Mouse (Mus musculus) MEL (cell line): ENCODE measurements around the gene Loxl1. TPM values are rescaled to one million over a fixed set of nuclear protein-coding genes. Genes with fewer than 3 reads are reported as not detected.

Source experiments
- DNase-seq: peaks from one replicate; pipeline ENCODE4 v3.0.0; 2011; ENCODE audit warnings: low read depth, low spot score
- H3K27ac ChIP-seq: 2 replicates; pipeline ENCODE4 v1.5.1; 2012; ENCODE audit warnings: low read depth, mild to moderate bottlenecking, control low read depth, low read length, moderate library complexity; ENCODE audit not compliant: control insufficient read depth
- H3K27me3 ChIP-seq, 2 experiments: fragments of 150-350 bp in 1 of 2; sonication (generic) in 1 of 2; 2 replicates each; pipeline ENCODE4 v1.6.1; 2012; ENCODE audit warnings: low read length in 2 of 2, mild to moderate bottlenecking in 2 of 2, improper control_type of control experiment in 1 of 2, moderate library complexity in 1 of 2; ENCODE audit not compliant: insufficient read depth in 2 of 2, control insufficient read depth in 1 of 2
- H3K36me3 ChIP-seq, 2 experiments: 2 replicates each; pipeline ENCODE4 v1.6.1; 2012 to 2014; ENCODE audit warnings: low read length in 2 of 2, improper control_type of control experiment in 1 of 2, inconsistent platforms in 1 of 2, mild to moderate bottlenecking in 1 of 2; ENCODE audit not compliant: insufficient read depth in 2 of 2, control insufficient read depth in 1 of 2
- H3K4me1 ChIP-seq, 2 experiments: fragments of 150-350 bp in 1 of 2; sonication (generic) in 1 of 2; 2 replicates each; pipeline ENCODE4 v1.6.1; 2012; ENCODE audit warnings: low read length in 2 of 2, improper control_type of control experiment in 1 of 2, mild to moderate bottlenecking in 1 of 2; ENCODE audit not compliant: insufficient read depth in 2 of 2, control insufficient read depth in 1 of 2
- H3K4me3 ChIP-seq, 2 experiments: fragments of 150-350 bp in 1 of 2; sonication (generic) in 1 of 2; 2 replicates each; pipeline ENCODE4 v1.5.1; 2012; ENCODE audit warnings: low read depth in 2 of 2, low read length in 2 of 2, mild to moderate bottlenecking in 2 of 2, moderate library complexity in 2 of 2, control low read depth in 1 of 2, improper control_type of control experiment in 1 of 2; ENCODE audit not compliant: control insufficient read depth in 1 of 2, insufficient read depth in 1 of 2
- H3K79me2 ChIP-seq: 2 replicates; pipeline ENCODE4 v1.6.1; 2012; ENCODE audit warnings: mild to moderate bottlenecking, low read length, moderate library complexity; ENCODE audit not compliant: control insufficient read depth, poor library complexity, insufficient read depth
- H3K9ac ChIP-seq: 2 replicates; pipeline ENCODE4 v1.6.1; 2012; ENCODE audit warnings: low read depth, mild to moderate bottlenecking, control low read depth, low read length, moderate library complexity; ENCODE audit not compliant: control insufficient read depth, poor library complexity, severe bottlenecking
- H3K9me3 ChIP-seq: fragments of 150-350 bp; sonication (generic); replicated peaks from 2 replicates; pipeline ENCODE4 v1.6.1; 2012; ENCODE audit warnings: mild to moderate bottlenecking, low read length, improper control_type of control experiment, moderate library complexity; ENCODE audit not compliant: insufficient read depth
- CHD1 ChIP-seq: IDR thresholded peaks from 2 replicates; pipeline ENCODE4 v1.6.1; 2012; ENCODE audit warnings: low read depth, mild to moderate bottlenecking, inconsistent platforms, low read length, improper control_type of control experiment
- CHD2 ChIP-seq: IDR thresholded peaks from 2 replicates; pipeline ENCODE4 v1.6.1; 2011; ENCODE audit warnings: low read length, improper control_type of control experiment
- CTCF ChIP-seq, 3 experiments: IDR thresholded peaks in 2 of 3; conservative IDR thresholded peaks in 1 of 3; 2 replicates each; pipeline ENCODE4 v1.5.1; 2011 to 2012; ENCODE audit warnings: low read length in 3 of 3, low read depth in 2 of 3, mild to moderate bottlenecking in 2 of 3, improper control_type of control experiment in 1 of 3, inconsistent platforms in 1 of 3, mixed read lengths in 1 of 3, moderate library complexity in 1 of 3; ENCODE audit not compliant: control insufficient read depth in 1 of 3, insufficient read depth in 1 of 3, poor library complexity in 1 of 3, severe bottlenecking in 1 of 3
- ETS1 ChIP-seq: IDR thresholded peaks from 2 replicates; pipeline ENCODE4 v1.6.1; 2012; ENCODE audit warnings: low read depth, mild to moderate bottlenecking, inconsistent platforms, low read length, improper control_type of control experiment, moderate library complexity
- MAZ ChIP-seq: IDR thresholded peaks from 2 replicates; pipeline ENCODE4 v1.6.1; 2012; ENCODE audit warnings: low read depth, mild to moderate bottlenecking, inconsistent platforms, low read length, improper control_type of control experiment
- NELFE ChIP-seq: IDR thresholded peaks from 2 replicates; pipeline ENCODE4 v1.6.1; 2011; ENCODE audit warnings: low read depth, low read length, improper control_type of control experiment
- NRF1 ChIP-seq: IDR thresholded peaks from 2 replicates; pipeline ENCODE4 v1.6.1; 2014; ENCODE audit warnings: low read depth, mild to moderate bottlenecking, inconsistent platforms, low read length, improper control_type of control experiment, moderate library complexity; ENCODE audit not compliant: poor library complexity, insufficient read depth, severe bottlenecking
- RAD21 ChIP-seq: IDR thresholded peaks from 2 replicates; pipeline ENCODE4 v1.6.1; 2011; ENCODE audit warnings: mild to moderate bottlenecking, low read depth, low read length, improper control_type of control experiment
- TBP ChIP-seq: IDR thresholded peaks from 2 replicates; pipeline ENCODE4 v1.8.0; 2011; ENCODE audit warnings: low read depth, low read length, improper control_type of control experiment
- USF1 ChIP-seq: IDR thresholded peaks from 2 replicates; pipeline ENCODE4 v1.6.1; 2014; ENCODE audit warnings: low read depth, mild to moderate bottlenecking, inconsistent platforms, low read length, improper control_type of control experiment, moderate library complexity
- USF2 ChIP-seq, 2 experiments: IDR thresholded peaks; 2 replicates each; pipeline ENCODE4 v1.6.1; 2011 to 2012; ENCODE audit warnings: improper control_type of control experiment in 2 of 2, low read length in 2 of 2, borderline replicate concordance in 1 of 2, inconsistent platforms in 1 of 2, low read depth in 1 of 2, mild to moderate bottlenecking in 1 of 2; ENCODE audit not compliant: insufficient read depth in 1 of 2
- ZC3H11A ChIP-seq: IDR thresholded peaks from 2 replicates; pipeline ENCODE4 v1.6.1; 2012; ENCODE audit warnings: low read depth, mild to moderate bottlenecking, inconsistent platforms, low read length, improper control_type of control experiment
- ZNF384 ChIP-seq: IDR thresholded peaks from 2 replicates; pipeline ENCODE4 v1.6.1; 2012; ENCODE audit warnings: low read depth, mild to moderate bottlenecking, inconsistent platforms, low read length, improper control_type of control experiment
- polyA plus RNA-seq, 2 experiments: library from polyadenylated mRNA; stranded (reverse) in 1 of 2; unstranded in 1 of 2; fragments of >175 nt in 1 of 2; fragments of >200 nt in 1 of 2; gene quantifications; 2 replicates each; pipeline versions ENCODE4 v1.2.1 to v1.2.4; 2012; ENCODE audit warnings: low replicate concordance in 2 of 2, low read depth in 1 of 2; ENCODE audit not compliant: insufficient read length in 2 of 2, insufficient read depth in 1 of 2, missing spikeins in 1 of 2
- total RNA-seq: library from RNA; depleted of rRNA; stranded (reverse); fragments of 300-350 nt; gene quantifications from 2 replicates; pipeline ENCODE4 v1.2.3, GENCODE M21; 2012

Gene Loxl1
- total and polyA plus RNA-seq, 3 experiments: not detected

DNA sequence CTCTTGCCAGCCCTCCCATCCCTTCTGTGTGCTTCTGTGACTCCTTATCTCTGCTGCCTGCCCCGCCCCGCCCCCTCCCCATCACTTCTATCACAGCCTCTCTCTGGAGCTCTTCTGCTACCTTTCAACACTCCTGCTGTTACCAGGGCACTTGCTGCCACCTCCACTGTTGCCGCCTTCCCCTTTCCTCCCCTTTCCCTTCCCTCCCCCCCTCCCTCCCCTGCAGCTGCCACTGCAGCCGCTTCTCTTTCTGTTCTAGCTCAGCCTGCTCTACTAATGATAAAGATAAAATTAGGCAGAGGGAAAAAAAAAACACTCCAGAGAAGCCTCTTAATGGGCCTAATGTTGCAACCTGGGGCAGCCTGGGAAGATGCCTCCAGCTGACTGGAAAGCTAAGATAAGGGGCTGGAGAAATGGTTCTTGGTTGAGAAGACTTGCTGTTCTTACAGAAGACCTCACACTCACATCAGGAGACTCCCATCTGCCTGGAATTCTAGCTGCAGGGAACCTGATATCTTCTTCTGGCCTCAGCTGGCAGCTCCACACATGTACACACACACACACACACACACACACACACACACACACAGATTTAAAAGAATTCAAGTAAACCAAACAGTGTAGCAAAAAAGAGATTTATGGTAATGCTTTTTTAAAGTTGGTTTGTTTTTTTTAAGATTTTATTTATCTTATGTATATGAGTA, 13.6 kb upstream of the Loxl1 start (continued):
- TF ChIP-seq NRF1: no peak

- Histone ChIP-seq H3K79me2 (no peaks in the 10 kb centered on the region), H3K9me3 (no peaks in the 10 kb centered on the region), H3K36me3 (no peaks in the 10 kb centered on the region), H3K4me3 (no peak overlapping the region), H3K4me1 (no peaks in the 10 kb centered on the region), H3K27me3 (no peaks in the 10 kb centered on the region), H3K9ac (no peak overlapping the region), H3K27ac (no peak overlapping the region)
- TF ChIP-seq RAD21: peak; percentile 23
- TF ChIP-seq USF1: no peak
- no peak for TF ChIP-seq ETS1
- TF ChIP-seq TBP: no peak
- no peak for TF ChIP-seq USF2 (IDR thresholded peaks at IDR 0.05; ENCODE audit: borderline replicate concordance in 1 of 2, insufficient read depth in 1 of 2, low read depth in 1 of 2, low read length in 2 of 2)
- no peak for TF ChIP-seq CHD1
- TF ChIP-seq ZC3H11A: no peak
- TF ChIP-seq ZNF384: no peak
- no peak for TF ChIP-seq NELFE
- peak; percentile 38 to 45 (median 44) for TF ChIP-seq CTCF (IDR thresholded peaks at IDR 0.05 in 2 of 3, conservative IDR thresholded peaks at IDR 0.05 in 1 of 3; ENCODE audit: control insufficient read depth in 1 of 3, insufficient read depth in 1 of 3, low read depth in 2 of 3, low read length in 3 of 3, poor library complexity in 1 of 3, severe bottlenecking in 1 of 3)
- TF ChIP-seq MAZ: no peak
- DNase-seq: peak; percentile 30
Observed at GRCm38 (mm10) chr9:58321681-58322080, 8.7 kb upstream of the Loxl1 start.

DNA sequence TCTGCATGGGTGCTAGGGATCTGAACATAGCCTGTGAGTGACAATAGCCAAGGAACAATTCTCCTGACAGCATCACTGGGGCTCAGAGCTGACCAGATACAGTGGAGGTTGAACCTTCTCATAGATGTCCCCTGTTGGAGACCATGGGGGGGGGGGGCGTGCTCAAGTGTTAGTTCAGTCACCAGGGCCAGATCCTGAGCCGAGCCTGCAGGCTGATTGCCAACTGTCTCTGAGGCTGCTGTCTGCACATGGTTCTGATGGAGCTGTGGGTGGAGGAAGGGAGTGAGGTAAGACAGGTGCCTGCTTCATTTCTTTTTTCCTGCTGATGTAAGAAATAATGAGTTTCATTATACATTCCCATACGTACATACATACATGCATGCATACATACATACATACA, 5.3 kb upstream of the Loxl1 start:
- no peak overlapping the region for H3K27ac ChIP-seq
- H3K9me3 ChIP-seq: no peaks in the 10 kb centered on the region
- TF ChIP-seq CHD2: no peak
- TF ChIP-seq ZC3H11A: no peak
- no peaks in the 10 kb centered on the region for H3K79me2 ChIP-seq
- no peak for DNase-seq
- H3K4me1 ChIP-seq: no peaks in the 10 kb centered on the region
- no peak overlapping the region for H3K9ac ChIP-seq
- no peaks in the 10 kb centered on the region for H3K36me3 ChIP-seq
- no peak overlapping the region for H3K4me3 ChIP-seq
- H3K27me3 ChIP-seq: peaks cover 2 to 3% of the 10 kb centered on the region in 2 experiments; a peak in 1 of 4 replicates
